Mouse (Mus musculus) cerebellum, adult 2 months (tissue): ENCODE data around the gene 1700034J05Rik. TPM values are rescaled to one million over a fixed set of nuclear protein-coding genes. Genes with fewer than 3 reads are reported as not detected.

Experiments used
- DNase-seq, 2 experiments: peaks; one replicate each; pipeline ENCODE4 v3.0.0; 2021
- H3K27ac ChIP-seq: fragments of 200-500 bp; 2 replicates; pipeline ENCODE4 v1.5.1; 2012; ENCODE audit warnings: low read length, control low read depth, inconsistent platforms; ENCODE audit not compliant: insufficient read depth
- H3K27me3 ChIP-seq: fragments of 200-500 bp; 2 replicates; pipeline ENCODE4 v1.6.1; 2012; ENCODE audit warnings: inconsistent platforms, mild to moderate bottlenecking, low read length, moderate library complexity; ENCODE audit not compliant: control insufficient read depth, insufficient read depth
- H3K4me1 ChIP-seq: fragments of 200-500 bp; 2 replicates; pipeline ENCODE4 v1.6.1; 2011; ENCODE audit warnings: low read length; ENCODE audit not compliant: control insufficient read depth, insufficient read depth
- H3K4me3 ChIP-seq: fragments of 200-500 bp; replicated peaks from 2 replicates; pipeline ENCODE3; 2011; ENCODE audit warnings: mild to moderate bottlenecking, low read depth, low read length, control low read depth; ENCODE audit not compliant: insufficient read depth
- CTCF ChIP-seq: fragments of 200-500 bp; IDR thresholded peaks from 2 replicates; pipeline ENCODE4 v1.5.1; 2011; ENCODE audit warnings: low read depth, mild to moderate bottlenecking, control low read depth, low read length, moderate library complexity, borderline replicate concordance; ENCODE audit not compliant: insufficient read depth
- POLR2A ChIP-seq: fragments of 200-500 bp; IDR thresholded peaks from 2 replicates; pipeline ENCODE4 v1.6.1; 2011; ENCODE audit warnings: low read length, control low read depth, borderline replicate concordance; ENCODE audit not compliant: insufficient read depth
- WGBS: fragments of 180-500 bp; shearing (Covaris S2); methylation state at CpG from one replicate; pipeline ENCODE4 v1.1.7; 2018; 5-methylcytosine and 5-hydroxymethylcytosine counted together
- polyA plus RNA-seq: library from polyadenylated mRNA; depleted of rRNA; stranded (reverse); fragments of >200 nt; gene quantifications from 2 replicates; pipeline ENCODE4 v1.2.3, GENCODE M21; 2012

Gene 1700034J05Rik
- polyA plus RNA-seq, 1 experiment, result not detected

- no peak overlapping the region for H3K27ac ChIP-seq
- DNase-seq, result no peak
- no peak overlapping the region for H3K4me3 ChIP-seq
- H3K4me1 ChIP-seq, result no peaks in the 10 kb centered on the region
- TF ChIP-seq CTCF (no peak), POLR2A (no peak)
- WGBS, result 85% methylated on average over 4 of the region's 4 CpGs
- no peaks in the 10 kb centered on the region for H3K27me3 ChIP-seq
These were observed 7.0 kb downstream of the 1700034J05Rik start for GRCm38 (mm10) chr6:146947186-146947585.

- no peaks in the 10 kb centered on the region for H3K4me1 ChIP-seq
- TF ChIP-seq POLR2A, result no peak
- no peak for TF ChIP-seq CTCF
- H3K27me3 ChIP-seq, result no peaks in the 10 kb centered on the region
- no peak overlapping the region for H3K27ac ChIP-seq
- 80% methylated on average over 6 of the region's 6 CpGs for WGBS
- no peak overlapping the region for H3K4me3 ChIP-seq
- DNase-seq, result no peak
These were observed 7.7 kb downstream of the 1700034J05Rik start for GRCm38 (mm10) chr6:146946327-146947029.

DNA sequence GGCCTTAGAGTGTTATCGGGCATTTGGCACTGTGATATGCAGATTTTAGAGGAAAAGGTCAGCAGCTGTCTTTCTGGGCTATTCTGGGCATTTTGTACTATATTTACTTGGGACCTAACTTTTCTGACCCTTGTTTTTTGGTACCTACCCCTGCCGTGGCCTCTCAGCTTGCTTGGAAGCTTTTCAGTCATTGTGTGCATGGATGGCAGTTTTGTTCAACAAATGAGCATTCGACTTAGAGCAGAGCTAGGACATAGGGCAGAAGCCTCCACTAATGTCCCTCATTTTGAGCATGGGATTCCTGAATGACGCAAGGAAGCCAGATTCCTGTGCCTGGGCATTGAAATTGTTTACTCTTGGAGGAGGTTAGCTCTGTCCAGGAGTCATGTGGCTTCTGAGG is 9.4 kb downstream of the 1700034J05Rik start:
- H3K27ac ChIP-seq, result no peak overlapping the region
- TF ChIP-seq POLR2A, result no peak
- TF ChIP-seq CTCF, result no peak
- H3K27me3 ChIP-seq, result no peaks in the 10 kb centered on the region
- DNase-seq, result no peak
- no peaks in the 10 kb centered on the region for H3K4me1 ChIP-seq
- 52% methylated on average over 4 of the region's 4 CpGs for WGBS
- no peak overlapping the region for H3K4me3 ChIP-seq

DNA sequence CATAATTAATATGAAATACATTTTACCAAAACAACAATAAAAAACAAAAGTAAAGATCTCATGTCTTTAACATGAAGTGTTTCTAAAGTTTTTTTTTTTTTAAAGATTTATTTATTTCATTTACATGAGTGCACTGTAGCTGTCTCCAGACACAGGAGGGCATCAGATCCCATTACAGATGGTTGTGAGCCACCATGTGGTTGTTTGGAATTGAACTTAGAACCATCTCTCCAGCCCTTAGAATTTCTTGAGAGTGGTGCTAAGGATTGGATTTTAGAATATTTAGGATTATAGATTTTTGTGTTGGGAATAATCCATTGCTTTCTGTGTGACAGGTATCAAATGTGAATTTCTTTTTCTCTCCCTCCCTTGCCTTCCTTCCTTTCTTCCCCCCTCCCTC is 10.2 kb downstream of the 1700034J05Rik start:
- H3K27ac ChIP-seq, result no peak overlapping the region
- H3K27me3 ChIP-seq, result no peaks in the 10 kb centered on the region
- no peaks in the 10 kb centered on the region for H3K4me1 ChIP-seq
- DNase-seq, result no peak
- TF ChIP-seq CTCF (no peak), POLR2A (no peak)
- no peak overlapping the region for H3K4me3 ChIP-seq

DNA sequence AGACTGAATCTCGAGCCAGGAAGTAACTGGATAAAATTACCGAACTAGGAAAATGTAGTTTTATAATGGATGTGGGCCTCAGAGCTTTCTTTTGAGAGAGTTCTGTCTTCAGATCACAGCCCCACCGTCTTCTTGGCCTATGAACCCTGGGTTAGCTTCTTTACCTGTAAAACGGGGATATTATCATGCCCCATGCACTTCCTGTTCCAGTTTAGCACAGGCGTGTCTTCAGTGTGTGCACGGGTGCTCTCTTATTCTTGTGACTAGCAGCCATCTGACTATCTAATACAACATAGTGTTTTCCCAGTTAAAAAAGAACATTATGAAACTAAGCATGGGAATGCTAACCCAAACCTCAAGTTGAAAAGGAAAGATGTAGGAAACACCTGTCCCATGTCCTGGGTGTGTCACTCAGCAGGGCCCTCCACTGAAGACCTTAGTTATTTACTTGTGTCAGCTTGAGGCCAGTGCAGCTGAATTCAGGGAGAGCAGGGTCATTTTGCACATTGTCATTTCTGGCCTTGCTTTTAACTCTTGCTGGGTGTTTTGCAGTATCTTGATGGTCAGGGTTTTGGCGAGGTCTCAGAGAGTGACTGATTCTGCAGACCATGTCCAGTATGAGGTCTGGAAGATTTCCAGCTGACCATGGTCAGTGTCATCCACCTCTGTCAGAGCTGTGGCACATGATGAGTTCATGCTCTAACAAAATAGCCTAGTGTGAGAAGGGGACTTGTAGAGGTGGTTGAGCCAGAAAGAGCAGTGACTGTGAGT is 12.5 kb downstream of the 1700034J05Rik start:
- DNase-seq, result no peak
- TF ChIP-seq CTCF (no peak), POLR2A (no peak)
- 86% methylated on average over 7 of the region's 7 CpGs for WGBS

DNA sequence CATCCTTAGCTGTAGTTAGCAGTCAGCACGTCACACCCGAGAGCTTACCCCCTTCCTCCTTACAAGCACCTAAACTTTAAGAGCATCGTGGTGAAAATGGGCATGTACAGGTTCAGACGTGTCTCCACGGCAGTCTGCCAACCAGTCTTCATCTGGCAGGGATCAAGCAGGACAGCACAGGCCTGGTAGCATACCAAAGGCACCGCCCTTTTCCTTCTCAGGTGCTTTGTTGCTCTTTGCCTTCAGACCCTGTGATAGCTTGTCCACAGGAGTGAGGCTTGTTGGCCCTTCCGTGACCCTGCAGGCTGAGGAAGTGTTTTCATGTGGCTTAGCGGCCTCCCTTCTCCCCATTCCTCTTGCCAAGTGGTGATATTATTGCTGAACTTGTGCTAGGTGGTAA is 15.2 kb downstream of the 1700034J05Rik start:
- Histone ChIP-seq H3K4me1 (no peaks in the 10 kb centered on the region), H3K27me3 (no peaks in the 10 kb centered on the region), H3K4me3 (no peak overlapping the region), H3K27ac (no peak overlapping the region)
- TF ChIP-seq POLR2A (no peak), CTCF (no peak)
- WGBS, result 87% methylated on average over 8 of the region's 8 CpGs
- no peak for DNase-seq

More for the DNA sequence above, 12.5 kb downstream of the 1700034J05Rik start:
- Histone ChIP-seq H3K27ac (no peak overlapping the region), H3K27me3 (no peaks in the 10 kb centered on the region), H3K4me3 (no peak overlapping the region), H3K4me1 (no peaks in the 10 kb centered on the region)

- H3K4me1 ChIP-seq, result no peaks in the 10 kb centered on the region
- DNase-seq, result no peak
- TF ChIP-seq CTCF (no peak), POLR2A (no peak)
- H3K27me3 ChIP-seq, result no peaks in the 10 kb centered on the region
- 75% methylated on average over 6 of the region's 6 CpGs for WGBS
- H3K4me3 ChIP-seq, result no peak overlapping the region
- no peak overlapping the region for H3K27ac ChIP-seq
These were observed 18.3 kb downstream of the 1700034J05Rik start for GRCm38 (mm10) chr6:146935957-146936356.

- 80% methylated on average over 6 of the region's 6 CpGs for WGBS
- H3K27ac ChIP-seq, result no peak overlapping the region
These were observed 21.1 kb downstream of the 1700034J05Rik start for GRCm38 (mm10) chr6:146933123-146933522.

More at GRCm38 (mm10) chr6:146933123-146933522, 21.1 kb downstream of the 1700034J05Rik start:
- no peak for TF ChIP-seq CTCF
- no peak for TF ChIP-seq POLR2A
- Histone ChIP-seq H3K27me3 (no peaks in the 10 kb centered on the region), H3K4me3 (no peak overlapping the region), H3K4me1 (no peaks in the 10 kb centered on the region)
- DNase-seq, result no peak
